Mouse (Mus musculus) kidney, adult 2 months (tissue): ENCODE results near the gene Frmd4b. TPM values are rescaled to one million over a fixed set of nuclear protein-coding genes. Genes with fewer than 3 reads are reported as not detected.

Experiments
- DNase-seq: peaks from one replicate; pipeline ENCODE4 v3.0.0; 2021
- H3K27ac ChIP-seq: fragments of 200-500 bp; 2 replicates; pipeline ENCODE4 v1.5.1; 2012; ENCODE audit warnings: low read depth, low read length, control low read depth, inconsistent platforms; ENCODE audit not compliant: insufficient read depth
- H3K27me3 ChIP-seq: fragments of 200-500 bp; replicated peaks from 2 replicates; pipeline ENCODE4 v1.6.1; 2012; ENCODE audit warnings: mild to moderate bottlenecking, moderate library complexity, low read length, inconsistent platforms; ENCODE audit not compliant: control insufficient read depth, insufficient read depth
- H3K36me3 ChIP-seq: fragments of 200-500 bp; 2 replicates; pipeline ENCODE4 v1.6.1; 2012; ENCODE audit warnings: mild to moderate bottlenecking, moderate library complexity, low read length, inconsistent platforms; ENCODE audit not compliant: control insufficient read depth, insufficient read depth
- H3K4me1 ChIP-seq: fragments of 200-500 bp; 2 replicates; pipeline ENCODE4 v1.6.1; 2011; ENCODE audit warnings: low read length; ENCODE audit not compliant: control insufficient read depth, insufficient read depth
- H3K4me3 ChIP-seq: fragments of 200-500 bp; 2 replicates; pipeline ENCODE4 v1.5.1; 2011; ENCODE audit warnings: mild to moderate bottlenecking, low read depth, low read length, control low read depth; ENCODE audit not compliant: insufficient read depth
- CTCF ChIP-seq: fragments of 200-500 bp; conservative IDR thresholded peaks from 2 replicates; pipeline ENCODE4 v1.5.1; 2011; ENCODE audit warnings: low read depth, mild to moderate bottlenecking, control low read depth, low read length, moderate library complexity, mixed read lengths; ENCODE audit not compliant: insufficient read depth, insufficient read length
- POLR2A ChIP-seq: fragments of 200-500 bp; IDR thresholded peaks from one replicate; pipeline ENCODE4 v1.6.1; 2011; ENCODE audit warnings: low read depth, low read length, control low read depth
- whole genome bisulfite sequencing: fragments of 180-500 bp; shearing (Covaris S2); methylation state at CpG from one replicate; pipeline ENCODE4 v1.1.7; 2018; 5-methylcytosine and 5-hydroxymethylcytosine counted together
- polyA plus RNA-seq: library from polyadenylated mRNA; depleted of rRNA; stranded (reverse); fragments of >200 nt; gene quantifications from 2 replicates; pipeline ENCODE4 v1.2.3, GENCODE M21; 2012

Frmd4b gene
- polyA plus RNA-seq, 1 experiment: 18.2 TPM

DNA sequence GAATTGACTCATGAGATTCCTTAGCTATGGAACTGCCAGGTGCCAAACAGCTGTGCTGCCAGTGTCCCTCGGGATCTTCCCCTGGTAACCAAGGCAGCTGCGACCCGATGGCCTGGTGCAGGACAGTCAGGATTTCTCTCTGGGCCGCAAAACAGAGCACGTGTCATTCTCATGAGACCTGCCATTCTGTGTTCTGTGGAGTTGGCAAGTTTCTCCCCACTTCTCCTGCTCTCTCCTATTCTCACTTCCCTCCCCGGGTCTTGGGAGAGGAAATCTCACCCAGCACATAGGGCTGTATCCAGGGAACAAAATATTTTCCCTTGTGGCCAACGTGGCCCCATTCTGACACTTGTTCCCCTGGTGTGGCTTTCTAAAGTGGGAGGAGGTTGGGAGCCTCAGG is 176.0 kb downstream of the Frmd4b start:
- WGBS: 50% methylated on average over 7 of the region's 7 CpGs
- TF ChIP-seq POLR2A: no peak
- H3K36me3 ChIP-seq: no peaks in the 10 kb centered on the region
- no peak overlapping the region for H3K4me3 ChIP-seq
- peaks cover 46% of the 10 kb centered on the region for H3K4me1 ChIP-seq
- DNase-seq: peak; percentile 46
- no peaks in the 10 kb centered on the region for H3K27me3 ChIP-seq
- no peak overlapping the region for H3K27ac ChIP-seq

DNA sequence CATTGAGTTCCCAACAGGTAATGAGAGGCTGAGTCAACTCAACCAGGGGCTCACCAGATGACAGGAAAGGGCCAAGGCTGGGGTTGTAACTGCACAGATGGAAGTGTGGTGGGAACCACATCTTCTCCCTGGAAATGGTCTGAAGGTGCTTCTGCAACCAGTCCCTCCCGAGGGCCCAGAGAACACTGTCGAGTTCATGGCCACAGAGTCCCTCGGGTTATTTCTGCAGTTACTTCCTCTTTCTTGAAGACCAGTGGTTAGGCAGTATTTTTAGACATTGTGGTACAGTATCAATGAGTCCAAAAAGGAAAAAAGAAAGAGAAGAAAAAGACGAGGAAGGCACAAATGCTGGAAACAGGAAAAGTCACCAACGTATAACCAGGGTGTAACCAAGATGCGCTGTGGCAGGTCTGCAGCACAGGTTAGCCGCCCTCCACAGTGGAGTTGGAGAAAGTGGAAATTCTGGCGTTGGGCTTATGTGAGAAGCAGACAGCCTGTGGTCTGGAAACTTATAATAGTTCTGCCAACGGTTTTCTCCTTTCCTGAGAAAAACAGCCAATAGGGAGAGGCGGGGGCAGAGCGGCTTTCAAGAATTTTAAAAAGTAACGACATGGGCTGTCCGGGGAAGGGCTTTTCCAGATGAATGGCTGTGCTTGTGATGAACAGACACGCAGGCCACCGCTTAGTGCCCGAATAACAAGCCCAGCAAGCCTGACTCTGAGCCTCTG is 178.3 kb downstream of the Frmd4b start:
- H3K4me3 ChIP-seq: no peak overlapping the region
- TF ChIP-seq CTCF: no peak
- TF ChIP-seq POLR2A: no peak
- no peaks in the 10 kb centered on the region for H3K27me3 ChIP-seq
- peak; percentile 56 for DNase-seq
- H3K36me3 ChIP-seq: no peaks in the 10 kb centered on the region
- peaks cover 42% of the 10 kb centered on the region for H3K4me1 ChIP-seq
- peak overlapping the region; percentile 51 for H3K27ac ChIP-seq
- whole genome bisulfite sequencing: 51% methylated on average over 16 of the region's 16 CpGs

DNA sequence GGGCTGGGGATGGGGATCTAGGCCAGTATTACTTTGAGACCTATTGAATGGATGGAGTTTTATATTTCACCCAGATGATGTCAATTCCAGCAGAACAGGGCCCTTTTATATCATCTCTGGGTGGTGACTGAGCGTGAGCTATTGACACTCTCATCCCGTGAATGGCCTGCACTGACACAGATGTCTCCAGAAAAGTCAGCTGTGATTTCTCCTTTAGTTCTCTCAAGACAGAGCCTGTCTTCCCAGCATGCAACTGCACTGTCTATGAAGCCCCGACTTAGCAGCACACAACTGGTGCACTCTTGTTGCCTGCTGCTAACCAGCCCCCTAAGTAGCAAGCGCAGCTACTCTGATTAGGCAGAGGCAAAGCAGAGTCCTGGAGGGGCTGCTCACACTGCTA is 182.6 kb downstream of the Frmd4b start:
- Histone ChIP-seq H3K4me3 (no peak overlapping the region), H3K4me1 (peaks cover 32% of the 10 kb centered on the region), H3K27ac (no peak overlapping the region), H3K27me3 (no peaks in the 10 kb centered on the region), H3K36me3 (no peaks in the 10 kb centered on the region)
- DNase-seq: no peak
- TF ChIP-seq CTCF (no peak), POLR2A (no peak)
- WGBS: 90% methylated on average over 4 of the region's 4 CpGs

DNA sequence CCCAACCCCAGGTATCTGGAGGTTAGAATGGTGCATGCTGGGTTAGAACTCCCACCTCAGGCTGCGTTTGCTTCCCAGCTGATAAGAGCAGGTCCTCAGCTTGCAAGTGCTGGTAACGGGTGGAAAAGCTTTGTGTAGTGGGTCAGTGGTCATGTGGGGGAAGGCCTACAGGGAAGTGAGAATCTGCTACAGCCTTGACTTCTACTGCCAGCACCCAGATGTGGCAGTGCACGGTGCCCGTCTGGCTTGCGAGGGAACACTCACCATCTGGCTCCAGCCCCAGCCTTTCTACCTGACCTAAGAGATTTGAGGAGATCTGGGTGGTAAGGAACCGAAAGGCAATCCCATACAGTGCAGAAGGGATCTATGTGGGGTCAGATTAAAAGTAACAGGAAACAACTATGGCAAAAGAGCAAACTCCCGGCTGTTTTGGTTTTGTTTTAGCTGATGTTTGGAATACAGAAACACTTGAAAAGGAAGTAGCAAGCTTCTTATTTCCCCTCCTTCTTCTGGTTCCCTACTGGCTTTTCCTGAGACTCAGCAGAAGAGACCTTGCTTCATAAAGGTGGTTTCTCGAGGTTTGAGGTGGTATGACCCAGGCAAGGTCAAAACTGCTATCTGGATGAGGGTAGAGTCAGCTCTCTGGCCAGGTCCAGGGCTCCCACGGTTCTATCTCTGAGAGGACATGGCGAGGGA is 185.9 kb downstream of the Frmd4b start:
- H3K4me3 ChIP-seq: no peak overlapping the region

DNA sequence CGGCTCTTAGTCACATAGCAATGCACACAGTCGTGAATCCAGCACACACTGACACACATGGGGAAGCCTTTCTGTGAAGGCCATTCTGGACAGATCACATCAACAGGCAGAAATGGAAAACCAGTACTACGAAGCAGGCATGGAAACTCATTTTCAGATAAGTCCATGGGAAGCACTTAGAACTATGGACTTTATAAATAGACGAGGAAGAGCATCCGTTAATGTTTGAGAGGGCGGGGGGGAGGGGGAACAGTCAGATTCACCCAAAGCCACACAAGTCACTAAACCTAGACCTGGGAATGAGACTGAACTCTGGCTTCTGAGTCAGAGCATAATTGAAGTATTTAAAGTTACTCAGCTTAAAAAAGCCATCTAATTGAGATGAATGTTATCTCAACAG is 186.8 kb downstream of the Frmd4b start:
- peaks cover 29% of the 10 kb centered on the region for H3K4me1 ChIP-seq
- H3K27me3 ChIP-seq: no peaks in the 10 kb centered on the region
- H3K36me3 ChIP-seq: no peaks in the 10 kb centered on the region
- no peak overlapping the region for H3K4me3 ChIP-seq
- TF ChIP-seq POLR2A: no peak
- TF ChIP-seq CTCF: no peak
- DNase-seq: no peak
- WGBS: 46% methylated on average over 6 of the region's 6 CpGs
- peak overlapping the region; percentile 96 for H3K27ac ChIP-seq

More for the DNA sequence above, 185.9 kb downstream of the Frmd4b start:
- no peaks in the 10 kb centered on the region for H3K27me3 ChIP-seq
- no peak for DNase-seq
- H3K27ac ChIP-seq: peak overlapping the region; percentile 48
- peaks cover 29% of the 10 kb centered on the region for H3K4me1 ChIP-seq
- WGBS: 63% methylated on average over 10 of the region's 10 CpGs
- TF ChIP-seq CTCF: no peak
- TF ChIP-seq POLR2A: no peak
- no peaks in the 10 kb centered on the region for H3K36me3 ChIP-seq

DNA sequence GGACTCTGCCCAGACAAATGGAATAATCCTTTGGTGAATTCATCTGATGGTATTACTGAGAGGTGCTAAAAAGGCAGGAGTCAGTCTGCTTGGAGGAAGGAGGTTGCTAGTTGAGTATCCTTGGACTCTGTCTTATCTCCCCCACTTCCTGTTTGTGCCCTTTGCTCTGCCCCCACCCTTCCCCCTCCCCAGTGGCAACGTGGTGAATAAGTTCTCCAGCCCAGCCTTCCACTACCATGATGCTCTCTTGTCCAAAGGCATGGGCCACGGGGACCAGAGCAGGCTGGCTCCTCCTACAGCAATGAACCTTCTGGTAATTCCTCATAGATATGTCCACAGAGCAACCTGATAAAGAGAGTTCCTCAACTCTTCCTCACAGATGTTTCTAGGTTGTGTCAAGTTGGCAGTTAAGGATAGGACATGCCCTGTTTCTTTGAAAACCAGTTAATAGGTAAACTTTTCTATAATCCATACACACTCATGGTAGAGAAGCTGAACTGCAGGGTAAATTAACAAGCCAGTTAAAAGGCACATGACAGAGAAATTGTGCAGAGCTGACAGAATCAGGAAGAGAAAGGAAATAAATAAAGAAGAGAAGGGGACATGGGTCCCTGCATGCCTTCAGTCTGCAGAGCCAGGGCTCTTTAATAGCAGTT is 187.5 kb downstream of the Frmd4b start:
- Histone ChIP-seq H3K36me3 (no peaks in the 10 kb centered on the region), H3K4me3 (no peak overlapping the region), H3K4me1 (peaks cover 29% of the 10 kb centered on the region), H3K27me3 (no peaks in the 10 kb centered on the region), H3K27ac (peak overlapping the region; percentile 96)
- TF ChIP-seq POLR2A (no peak), CTCF (no peak)
- DNase-seq: peak; percentile 71
- 24% methylated on average over 2 of the region's 2 CpGs for WGBS
